Mouse (Mus musculus): ENCODE results near the gene Rps15. TPM values are rescaled to one million over a fixed set of nuclear protein-coding genes. Genes with fewer than 3 reads are reported as not detected.
A peak's percentile ranks its signal among the peaks of the same experiment; 100 is the strongest.

The Rps15 gene
- total RNA-seq, 2 experiments from 2014 or later, result 1,162 to 1,195 TPM

GRCm38 (mm10) chr10:80259861-80260641 lies 32.2 kb upstream of the Rps15 start:
- DNase-seq (ENCODE audit: low spot score in 2 of 2), result peak; percentile 62 to 67

- DNase-seq (ENCODE audit: low spot score in 2 of 2), result peak; percentile 97
Observed at GRCm38 (mm10) chr10:80260642-80261584, 31.3 kb upstream of the Rps15 start, which contains the start of the genes Gamt and Dazap1. TSS of gene Gamt (minus strand) at chr10:80261012. TSS of gene Dazap1 (plus strand) at chr10:80261486.

GRCm38 (mm10) chr10:80261585-80261968 lies 30.7 kb upstream of the Rps15 start:
- DNase-seq (ENCODE audit: low spot score in 2 of 2), result peak; percentile 94

- DNase-seq (ENCODE audit: low spot score in 2 of 2), result no peak
Observed at GRCm38 (mm10) chr10:80262169-80262568, 30.1 kb upstream of the Rps15 start.

GRCm38 (mm10) chr10:80262776-80263365 lies 29.4 kb upstream of the Rps15 start:
- no peak for DNase-seq (ENCODE audit: low spot score in 2 of 2)

- peak; percentile 97 to 99 for DNase-seq (ENCODE audit: low spot score in 2 of 2)
Observed at GRCm38 (mm10) chr10:80264341-80265148, 27.7 kb upstream of the Rps15 start.

GRCm38 (mm10) chr10:80265149-80265486 lies 27.1 kb upstream of the Rps15 start:
- no peak for DNase-seq (ENCODE audit: low spot score in 2 of 2)

- no peak for DNase-seq (ENCODE audit: low spot score in 2 of 2)
Observed at GRCm38 (mm10) chr10:80270099-80270498, 22.2 kb upstream of the Rps15 start.

- peak in 1 of 2 experiments; percentile 28 for DNase-seq (ENCODE audit: low spot score in 2 of 2)
Observed at GRCm38 (mm10) chr10:80270734-80271181, 21.5 kb upstream of the Rps15 start.

- peak in 1 of 2 experiments; percentile 19 for DNase-seq (ENCODE audit: low spot score in 2 of 2)
Observed at GRCm38 (mm10) chr10:80271186-80271843, 20.9 kb upstream of the Rps15 start.

- DNase-seq (ENCODE audit: low spot score in 2 of 2), result no peak
Observed at GRCm38 (mm10) chr10:80271870-80272585, 20.2 kb upstream of the Rps15 start.

- no peak for DNase-seq (ENCODE audit: low spot score in 2 of 2)
Observed at GRCm38 (mm10) chr10:80273847-80274246, 18.4 kb upstream of the Rps15 start.

GRCm38 (mm10) chr10:80276238-80276637 lies 16.0 kb upstream of the Rps15 start:
- DNase-seq (ENCODE audit: low spot score in 2 of 2), result no peak

GRCm38 (mm10) chr10:80278390-80278789 lies 13.9 kb upstream of the Rps15 start:
- DNase-seq (ENCODE audit: low spot score in 2 of 2), result peak in 1 of 2 experiments; percentile 17

GRCm38 (mm10) chr10:80279273-80279672 lies 13.0 kb upstream of the Rps15 start:
- peak in 1 of 2 experiments; percentile 19 for DNase-seq (ENCODE audit: low spot score in 2 of 2)

GRCm38 (mm10) chr10:80281304-80281703 lies 10.9 kb upstream of the Rps15 start:
- DNase-seq (ENCODE audit: low spot score in 2 of 2), result no peak

GRCm38 (mm10) chr10:80281921-80282371 lies 10.3 kb upstream of the Rps15 start:
- DNase-seq (ENCODE audit: low spot score in 2 of 2), result peak in 1 of 2 experiments; percentile 31

GRCm38 (mm10) chr10:80282481-80283441 lies 9.5 kb upstream of the Rps15 start:
- DNase-seq (ENCODE audit: low spot score in 2 of 2), result peak in 1 of 2 experiments; percentile 19
